Mouse (Mus musculus): Measurements from ENCODE around the gene Smim24. TPM values are rescaled to one million over a fixed set of nuclear protein-coding genes. Genes with fewer than 3 reads are reported as not detected.
A peak's percentile ranks its signal among the peaks of the same experiment; 100 is the strongest.

The Smim24 gene
- polyA plus RNA-seq, 1 experiment, result 3,612 TPM

DNA sequence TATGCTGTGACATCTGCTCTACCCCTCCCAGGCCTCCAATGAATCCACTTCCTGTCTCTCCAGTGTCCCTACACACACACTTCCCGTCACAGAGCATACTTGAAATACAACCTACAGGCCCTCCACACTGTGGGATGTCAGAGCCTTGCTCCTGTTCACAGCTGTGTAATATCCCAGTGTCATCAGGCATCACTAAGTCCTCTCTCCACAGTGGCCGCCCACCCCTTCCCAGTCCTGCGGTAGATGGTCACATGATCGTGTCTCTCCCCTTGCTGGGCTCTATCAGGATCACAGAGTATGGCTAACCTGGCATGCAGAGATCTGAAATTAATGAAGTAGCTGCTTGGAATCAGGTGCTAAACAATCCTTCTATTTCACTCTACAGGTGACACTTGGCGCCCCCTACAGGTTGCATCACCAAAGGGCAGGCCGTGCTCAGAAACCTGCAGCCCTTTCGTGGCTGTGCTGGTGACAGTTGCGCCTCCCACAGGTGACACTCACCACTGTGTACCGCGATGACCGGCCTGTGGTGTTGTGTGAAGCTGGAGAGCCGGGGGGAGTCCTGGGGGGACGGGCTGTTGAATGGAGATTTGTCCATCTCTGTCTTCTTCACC, 12.8 kb downstream of the Smim24 start:
- peaks cover 30% of the 10 kb centered on the region for H3K4me1 ChIP-seq (ENCODE audit: control insufficient read depth, insufficient read depth, low read length)
- no peak overlapping the region for H3K4me3 ChIP-seq (ENCODE audit: control insufficient read depth, low read depth, low read length)
- no peaks in the 10 kb centered on the region for H3K27me3 ChIP-seq (ENCODE audit: control insufficient read depth, insufficient read depth, low read length)
- TF ChIP-seq POLR2A (IDR thresholded peaks at IDR 0.05; ENCODE audit: control insufficient read depth, low read depth, low read length) (no peak), CTCF (IDR thresholded peaks at IDR 0.05; ENCODE audit: control insufficient read depth, insufficient read depth, insufficient replicate concordance, low read depth, low read length) (peak; percentile 77; the same call in 1 of the 2 replicates)
- H3K27ac ChIP-seq (ENCODE audit: control insufficient read depth, insufficient read depth, low read depth, low read length), result no peak overlapping the region
- no peaks in the 10 kb centered on the region for H3K36me3 ChIP-seq (ENCODE audit: control insufficient read depth, insufficient read depth, low read length)

DNA sequence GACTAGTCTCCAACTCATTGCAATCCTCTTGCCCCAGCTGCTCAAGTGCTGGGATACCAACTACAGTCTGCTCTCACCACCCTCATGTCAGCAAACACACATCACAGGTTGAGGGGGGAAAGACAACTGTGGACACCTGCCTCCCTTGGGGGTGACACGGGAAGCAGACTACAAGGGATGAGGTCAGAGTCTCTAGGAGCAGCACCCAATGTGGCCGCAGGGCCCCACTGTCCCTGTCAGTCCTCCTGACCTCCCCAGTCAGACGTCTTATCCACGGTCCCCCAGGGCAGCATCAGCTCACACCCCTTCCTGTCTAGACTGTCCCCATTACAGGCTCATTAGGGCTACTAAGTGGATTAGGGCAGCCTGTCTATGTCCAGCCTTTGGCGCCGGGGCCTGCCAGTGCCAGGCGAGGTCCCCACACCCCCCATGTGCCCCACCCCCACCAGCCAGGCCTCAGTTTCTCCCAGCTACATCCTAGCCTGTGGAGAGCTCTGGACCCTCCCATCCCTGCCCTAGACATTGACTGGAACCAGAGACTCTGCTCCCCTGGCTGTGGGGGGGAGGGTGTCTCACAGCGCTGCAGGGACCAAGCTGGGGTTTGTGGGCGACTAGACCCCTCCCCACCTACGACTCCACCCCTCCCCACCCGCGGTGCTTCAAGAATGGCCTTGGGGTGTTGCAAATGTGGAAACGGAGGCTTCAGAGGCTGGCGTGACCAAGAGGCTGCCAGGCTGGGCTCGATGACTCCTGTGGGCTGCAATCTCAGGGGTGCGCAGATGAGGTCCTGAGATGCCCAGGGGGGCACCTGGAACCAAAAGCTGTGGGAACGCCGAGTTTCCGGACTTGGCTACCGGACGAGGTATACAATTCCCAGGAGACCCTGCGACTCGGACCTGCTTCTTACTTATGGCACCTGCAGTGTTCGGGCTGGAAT, 13.9 kb downstream of the Smim24 start:
- Histone ChIP-seq H3K27ac (ENCODE audit: control insufficient read depth, insufficient read depth, low read depth, low read length) (no peak overlapping the region), H3K4me1 (ENCODE audit: control insufficient read depth, insufficient read depth, low read length) (peaks cover 25% of the 10 kb centered on the region), H3K4me3 (ENCODE audit: control insufficient read depth, low read depth, low read length) (no peak overlapping the region), H3K36me3 (ENCODE audit: control insufficient read depth, insufficient read depth, low read length) (no peaks in the 10 kb centered on the region), H3K27me3 (ENCODE audit: control insufficient read depth, insufficient read depth, low read length) (no peaks in the 10 kb centered on the region)
- TF ChIP-seq CTCF (IDR thresholded peaks at IDR 0.05; ENCODE audit: control insufficient read depth, insufficient read depth, insufficient replicate concordance, low read depth, low read length) (no peak), POLR2A (IDR thresholded peaks at IDR 0.05; ENCODE audit: control insufficient read depth, low read depth, low read length) (no peak)

DNA sequence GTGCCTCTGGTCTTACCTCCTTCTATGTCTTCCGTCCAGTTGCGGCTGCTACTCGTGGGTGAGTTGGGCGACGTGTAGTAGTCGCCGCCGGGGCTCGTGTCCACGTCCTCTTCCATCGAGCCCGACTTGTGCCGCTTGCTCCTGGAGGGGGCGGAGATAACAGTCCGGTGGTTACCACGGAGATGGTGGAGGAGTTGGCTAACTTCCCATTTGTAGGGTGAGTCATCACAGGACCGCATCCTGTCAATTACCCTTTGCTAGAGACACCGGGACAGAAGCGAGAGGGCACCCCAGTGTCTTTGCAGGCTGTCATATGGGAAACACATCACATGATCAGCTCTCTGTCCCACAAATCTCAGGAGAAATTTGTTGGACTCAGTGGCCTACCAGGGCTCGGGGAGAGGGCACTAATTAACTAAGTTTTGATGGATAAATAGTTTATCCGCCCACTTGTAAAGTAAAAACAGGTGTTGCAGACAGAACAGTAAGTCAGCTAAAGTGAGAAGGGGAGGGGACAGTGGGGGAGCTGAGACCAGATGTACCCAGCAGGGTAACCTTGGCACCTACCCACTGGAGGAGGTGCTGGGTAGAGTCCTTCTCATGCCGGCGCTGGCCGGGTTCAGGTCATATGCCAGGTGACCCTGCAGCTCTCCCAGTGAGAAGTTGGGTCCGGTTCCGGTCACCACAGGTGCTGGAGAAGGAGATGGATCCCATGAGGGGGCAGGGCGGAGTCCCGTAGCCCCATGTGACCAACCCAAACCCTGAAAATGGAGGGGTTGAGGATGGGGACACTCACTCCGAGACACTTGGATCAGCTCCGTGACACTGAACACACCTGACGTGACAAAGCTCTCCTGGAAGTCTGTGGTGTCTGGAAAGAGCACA, 14.9 kb downstream of the Smim24 start:
- peaks cover 24% of the 10 kb centered on the region for H3K4me1 ChIP-seq (ENCODE audit: control insufficient read depth, insufficient read depth, low read length)
- no peak for TF ChIP-seq CTCF (IDR thresholded peaks at IDR 0.05; ENCODE audit: control insufficient read depth, insufficient read depth, insufficient replicate concordance, low read depth, low read length)
- TF ChIP-seq POLR2A (IDR thresholded peaks at IDR 0.05; ENCODE audit: control insufficient read depth, low read depth, low read length), result no peak

DNA sequence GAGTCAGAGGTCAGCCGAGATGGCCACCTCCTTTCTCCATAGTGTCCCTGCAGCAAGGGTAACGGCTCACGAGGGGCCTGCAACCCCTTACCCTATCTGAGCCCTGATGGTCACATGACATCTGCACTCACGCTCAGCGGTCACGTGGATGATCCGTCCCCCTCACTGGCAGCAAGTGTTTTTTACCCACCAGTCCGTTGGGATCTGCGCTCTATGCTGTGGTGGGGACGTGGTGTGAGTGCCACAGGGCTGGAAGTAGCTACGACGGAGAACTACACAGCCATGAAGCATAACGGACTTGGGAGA, 15.5 kb downstream of the Smim24 start:
- Histone ChIP-seq H3K36me3 (ENCODE audit: control insufficient read depth, insufficient read depth, low read length) (no peaks in the 10 kb centered on the region), H3K4me1 (ENCODE audit: control insufficient read depth, insufficient read depth, low read length) (peaks cover 23% of the 10 kb centered on the region), H3K27me3 (ENCODE audit: control insufficient read depth, insufficient read depth, low read length) (no peaks in the 10 kb centered on the region), H3K4me3 (ENCODE audit: control insufficient read depth, low read depth, low read length) (no peak overlapping the region), H3K27ac (ENCODE audit: control insufficient read depth, insufficient read depth, low read depth, low read length) (no peak overlapping the region; the same call in 1 of the 2 replicates)
- TF ChIP-seq POLR2A (IDR thresholded peaks at IDR 0.05; ENCODE audit: control insufficient read depth, low read depth, low read length) (no peak), CTCF (IDR thresholded peaks at IDR 0.05; ENCODE audit: control insufficient read depth, insufficient read depth, insufficient replicate concordance, low read depth, low read length) (no peak)

More for the DNA sequence above, 14.9 kb downstream of the Smim24 start:
- Histone ChIP-seq H3K27ac (ENCODE audit: control insufficient read depth, insufficient read depth, low read depth, low read length) (no peak overlapping the region), H3K36me3 (ENCODE audit: control insufficient read depth, insufficient read depth, low read length) (no peaks in the 10 kb centered on the region), H3K27me3 (ENCODE audit: control insufficient read depth, insufficient read depth, low read length) (no peaks in the 10 kb centered on the region), H3K4me3 (ENCODE audit: control insufficient read depth, low read depth, low read length) (no peak overlapping the region)

DNA sequence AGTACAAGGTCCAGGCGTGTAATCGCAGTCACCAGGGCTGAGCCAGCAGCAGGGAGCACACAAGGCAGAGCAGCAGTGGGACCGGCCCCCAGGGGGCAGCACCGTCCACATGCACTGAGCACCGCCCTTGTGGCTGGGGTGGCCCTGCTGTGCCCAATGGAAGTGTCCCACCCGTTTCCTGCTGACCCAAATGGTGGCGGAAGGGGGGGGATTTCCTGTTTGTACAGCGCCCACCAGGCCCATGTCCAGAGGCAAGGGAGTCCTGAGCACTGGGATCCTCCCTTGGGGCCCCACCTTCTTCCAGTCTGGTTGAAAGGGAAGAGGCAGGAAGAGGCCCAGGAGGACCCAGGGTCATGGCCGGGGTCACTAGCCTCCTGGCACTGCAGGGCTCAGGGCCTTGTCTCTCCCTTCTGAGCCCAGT, 16.0 kb downstream of the Smim24 start:
- Histone ChIP-seq H3K4me3 (ENCODE audit: control insufficient read depth, low read depth, low read length) (peak overlapping the region; percentile 46), H3K36me3 (ENCODE audit: control insufficient read depth, insufficient read depth, low read length) (no peaks in the 10 kb centered on the region), H3K4me1 (ENCODE audit: control insufficient read depth, insufficient read depth, low read length) (peaks cover 22% of the 10 kb centered on the region), H3K27me3 (ENCODE audit: control insufficient read depth, insufficient read depth, low read length) (no peaks in the 10 kb centered on the region), H3K27ac (ENCODE audit: control insufficient read depth, insufficient read depth, low read depth, low read length) (peak overlapping the region; percentile 50; the same call in 1 of the 2 replicates)
- TF ChIP-seq CTCF (IDR thresholded peaks at IDR 0.05; ENCODE audit: control insufficient read depth, insufficient read depth, insufficient replicate concordance, low read depth, low read length) (peak; percentile 61; the same call in 1 of the 2 replicates), POLR2A (IDR thresholded peaks at IDR 0.05; ENCODE audit: control insufficient read depth, low read depth, low read length) (no peak)

DNA sequence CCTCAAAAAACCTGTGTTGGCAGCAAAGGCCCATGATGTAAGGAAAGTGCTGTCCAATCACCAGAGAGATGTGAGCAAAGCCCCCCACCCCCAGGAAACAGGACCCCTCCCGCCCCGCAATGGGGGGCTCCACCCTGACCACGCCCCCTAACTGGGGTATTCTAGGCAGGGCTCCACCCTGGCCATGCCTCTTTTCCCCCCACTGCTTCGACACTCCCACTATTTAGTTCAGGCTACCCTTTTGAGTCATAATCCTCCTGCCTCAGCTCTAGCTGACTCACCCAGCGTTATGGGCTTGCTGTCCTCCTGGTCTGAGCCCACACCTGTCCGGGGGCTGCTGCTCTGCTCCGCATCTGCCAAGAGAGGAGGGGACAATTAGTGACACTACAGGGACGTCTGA, 16.5 kb downstream of the Smim24 start:
- peaks cover 22% of the 10 kb centered on the region for H3K4me1 ChIP-seq (ENCODE audit: control insufficient read depth, insufficient read depth, low read length)
- no peak for TF ChIP-seq CTCF (IDR thresholded peaks at IDR 0.05; ENCODE audit: control insufficient read depth, insufficient read depth, insufficient replicate concordance, low read depth, low read length)
- no peak for TF ChIP-seq POLR2A (IDR thresholded peaks at IDR 0.05; ENCODE audit: control insufficient read depth, low read depth, low read length)
- peak overlapping the region; percentile 53 for H3K4me3 ChIP-seq (ENCODE audit: control insufficient read depth, low read depth, low read length)

More for the DNA sequence above, 16.5 kb downstream of the Smim24 start:
- H3K27me3 ChIP-seq (ENCODE audit: control insufficient read depth, insufficient read depth, low read length), result no peaks in the 10 kb centered on the region
- H3K27ac ChIP-seq (ENCODE audit: control insufficient read depth, insufficient read depth, low read depth, low read length), result no peak overlapping the region
- no peaks in the 10 kb centered on the region for H3K36me3 ChIP-seq (ENCODE audit: control insufficient read depth, insufficient read depth, low read length)
